Mouse (Mus musculus) lung, postnatal 10 days (tissue): Measurements from ENCODE around the gene Abca9.

Experiments used
- DNase-seq: peaks from one replicate; pipeline ENCODE4 v3.0.0; 2021

Abca9 gene

GRCm38 (mm10) chr11:110060127-110060526 lies 107.9 kb downstream of the Abca9 start:
- DNase-seq, result no peak

GRCm38 (mm10) chr11:110053681-110054080 lies 114.3 kb downstream of the Abca9 start:
- no peak for DNase-seq
